Comparison of ENCODE assay signal across 13 mouse cellular contexts in genomic region chr4:64521883-64522282, GRCm38 (mm10).
A peak's percentile ranks its signal among the peaks of the same experiment; 100 is the strongest.
DNase-seq lines count a peak whose midpoint lies in the region; ATAC-seq and TF ChIP-seq lines count a peak whose summit lies in the region.
"Had no signal": no experiment of that assay in that cellular context is flagged by ENCODE, and none has a peak within 500 bp of the region (broad histone marks: within the 10 kb centered on the region; RNA-seq: fewer than 3 reads in every experiment).

No protein-coding gene starts in this region.

- no peaks in the 10 kb centered on the region for H3K9me3 ChIP-seq in forebrain, postnatal 0 days (ENCODE audit: low read length)
- no peaks in the 10 kb centered on the region for H3K9me3 ChIP-seq in forebrain, embryonic 11.5 days (ENCODE audit: control insufficient read depth, low read length)
- no peaks in the 10 kb centered on the region for H3K9me3 ChIP-seq in liver, embryonic 11.5 days (ENCODE audit: control insufficient read depth, low read length)
- no peaks in the 10 kb centered on the region for H3K9me3 ChIP-seq in ES-E14 (ENCODE audit: control insufficient read depth, insufficient read depth, low read depth, low read length)
- H3K9me3 ChIP-seq: embryonic facial prominence, embryonic 13.5 days; heart, embryonic 12.5 days; liver, embryonic 15.5 days had no signal

- no peak for TF ChIP-seq POLR2A in liver, adult 2 months (IDR thresholded peaks at IDR 0.05; ENCODE audit: extremely low read depth, insufficient read depth, low read length)

- no peak for ATAC-seq in forebrain, postnatal 0 days
- no peak for ATAC-seq in forebrain, embryonic 11.5 days (replicated peaks; ENCODE audit: low FRiP score)
- no peak for ATAC-seq in liver, embryonic 11.5 days (replicated peaks; ENCODE audit: low FRiP score)
- ATAC-seq in activated CD4-positive, CD25-positive, alpha-beta regulatory T cell, adult 4 months, result no peak

- no peaks in the 10 kb centered on the region for H3K4me1 ChIP-seq in forebrain, postnatal 0 days (ENCODE audit: insufficient read depth)
- no peaks in the 10 kb centered on the region for H3K4me1 ChIP-seq in forebrain, embryonic 11.5 days (replicated peaks; ENCODE audit: control insufficient read depth, insufficient read depth, low read length)
- H3K4me1 ChIP-seq in liver, adult 2 months (ENCODE audit: control insufficient read depth, insufficient read depth, low read length), result no peaks in the 10 kb centered on the region
- H3K4me1 ChIP-seq in liver, embryonic 11.5 days (replicated peaks; ENCODE audit: control insufficient read depth, insufficient read depth, low read length), result no peaks in the 10 kb centered on the region
- no peaks in the 10 kb centered on the region for H3K4me1 ChIP-seq in ES-E14 (ENCODE audit: control insufficient read depth in 2 of 2, insufficient read depth in 2 of 2, low read length in 2 of 2, poor library complexity in 1 of 2)
- H3K4me1 ChIP-seq: embryonic facial prominence, embryonic 13.5 days; heart, embryonic 12.5 days; liver, embryonic 15.5 days had no signal

- in situ Hi-C loops in ES-E14 (cut with MboI; ENCODE audit: low sequenced_read_pairs in 2 of 2, unreplicated experiment in 2 of 2), result no loop called here

- H3K4me3 ChIP-seq in forebrain, postnatal 0 days (ENCODE audit: low read depth, low read length), result no peak overlapping the region
- no peak overlapping the region for H3K4me3 ChIP-seq in forebrain, embryonic 11.5 days (ENCODE audit: low read depth, low read length)
- no peak overlapping the region for H3K4me3 ChIP-seq in liver, adult 2 months (ENCODE audit: insufficient read depth, low read depth, low read length)
- no peak overlapping the region for H3K4me3 ChIP-seq in liver, embryonic 11.5 days (ENCODE audit: low read depth, low read length)
- H3K4me3 ChIP-seq in ES-E14 (ENCODE audit: insufficient read depth in 1 of 2, low read depth in 1 of 2, low read length in 2 of 2, poor library complexity in 1 of 2, severe bottlenecking in 1 of 2), result no peak overlapping the region
- H3K4me3 ChIP-seq: embryonic facial prominence, embryonic 13.5 days; heart, embryonic 12.5 days; liver, embryonic 15.5 days; myocyte had no signal

- H3K27ac ChIP-seq in forebrain, postnatal 0 days (ENCODE audit: low read depth, low read length), result no peak overlapping the region
- no peak overlapping the region for H3K27ac ChIP-seq in forebrain, embryonic 11.5 days (ENCODE audit: low read depth, low read length)
- no peak overlapping the region for H3K27ac ChIP-seq in liver, adult 2 months (replicated peaks; ENCODE audit: insufficient read depth, low read depth, low read length)
- H3K27ac ChIP-seq in liver, embryonic 11.5 days (ENCODE audit: low read depth, low read length), result no peak overlapping the region
- H3K27ac ChIP-seq in ES-E14 (ENCODE audit: insufficient read depth, low read depth, low read length, poor library complexity, severe bottlenecking), result no peak overlapping the region
- H3K27ac ChIP-seq: embryonic facial prominence, embryonic 13.5 days; liver, embryonic 15.5 days had no signal

- peak; percentile 52 for DNase-seq in forebrain, postnatal 0 days
- no peak for DNase-seq in forebrain, embryonic 11.5 days (ENCODE audit: low spot score)
- peak; percentile 18 for DNase-seq in liver, adult 2 months (ENCODE audit: extremely low read depth, low read depth, low spot score)
- no peak for DNase-seq in liver, embryonic 11.5 days (ENCODE audit: low spot score)
- DNase-seq in ES-E14 (ENCODE audit: low read depth, low spot score), result no peak
- DNase-seq in large intestine, adult 2 months (ENCODE audit: low read depth, low spot score), result peak; percentile 16
- DNase-seq in layer of hippocampus, postnatal 10 days (ENCODE audit: low spot score in 2 of 2), result no peak
- DNase-seq: right cerebral cortex, adult 18-20 months had no signal

- H3K9ac ChIP-seq in forebrain, postnatal 0 days, result no peak overlapping the region
- no peak overlapping the region for H3K9ac ChIP-seq in forebrain, embryonic 11.5 days (ENCODE audit: low read length)
- no peak overlapping the region for H3K9ac ChIP-seq in liver, adult 2 months (ENCODE audit: low read depth, low read length)
- no peak overlapping the region for H3K9ac ChIP-seq in liver, embryonic 11.5 days (ENCODE audit: low read depth, low read length)
- no peak overlapping the region for H3K9ac ChIP-seq in ES-E14 (ENCODE audit: insufficient read depth, low read depth, low read length, poor library complexity, severe bottlenecking)
- H3K9ac ChIP-seq: embryonic facial prominence, embryonic 13.5 days; heart, embryonic 12.5 days; liver, embryonic 15.5 days had no signal

- H3K36me3 ChIP-seq in forebrain, postnatal 0 days (ENCODE audit: insufficient read depth), result no peaks in the 10 kb centered on the region
- no peaks in the 10 kb centered on the region for H3K36me3 ChIP-seq in forebrain, embryonic 11.5 days (ENCODE audit: control insufficient read depth, insufficient read depth, low read length)
- H3K36me3 ChIP-seq in liver, adult 2 months (ENCODE audit: control insufficient read depth, insufficient read depth, low read length), result no peaks in the 10 kb centered on the region
- H3K36me3 ChIP-seq in liver, embryonic 11.5 days (ENCODE audit: control insufficient read depth, insufficient read depth, low read length), result no peaks in the 10 kb centered on the region
- no peaks in the 10 kb centered on the region for H3K36me3 ChIP-seq in ES-E14 (ENCODE audit: control insufficient read depth, insufficient read depth, low read length, poor library complexity, severe bottlenecking)
- H3K36me3 ChIP-seq: embryonic facial prominence, embryonic 13.5 days; heart, embryonic 12.5 days; liver, embryonic 15.5 days had no signal

- H3K4me2 ChIP-seq in forebrain, postnatal 0 days (ENCODE audit: low read depth), result no peak overlapping the region
- no peak overlapping the region for H3K4me2 ChIP-seq in forebrain, embryonic 11.5 days (ENCODE audit: low read depth, low read length, severe bottlenecking)
- no peak overlapping the region for H3K4me2 ChIP-seq in liver, embryonic 11.5 days
- H3K4me2 ChIP-seq: embryonic facial prominence, embryonic 13.5 days; heart, embryonic 12.5 days; liver, embryonic 15.5 days had no signal

- H3K79me2 ChIP-seq in liver, adult 2 months (ENCODE audit: control insufficient read depth, insufficient read depth, low read length), result no peaks in the 10 kb centered on the region

- H3K27me3 ChIP-seq in forebrain, postnatal 0 days (ENCODE audit: insufficient read depth, low read length), result no peaks in the 10 kb centered on the region
- H3K27me3 ChIP-seq in forebrain, embryonic 11.5 days (ENCODE audit: control insufficient read depth, insufficient read depth, low read length), result no peaks in the 10 kb centered on the region
- no peaks in the 10 kb centered on the region for H3K27me3 ChIP-seq in liver, adult 2 months (ENCODE audit: control insufficient read depth, insufficient read depth, low read length)
- no peaks in the 10 kb centered on the region for H3K27me3 ChIP-seq in liver, embryonic 11.5 days (replicated peaks; ENCODE audit: control insufficient read depth, insufficient read depth, low read length)
- H3K27me3 ChIP-seq: embryonic facial prominence, embryonic 13.5 days; heart, embryonic 12.5 days; liver, embryonic 15.5 days had no signal

- peak; percentile 68 for TF ChIP-seq CTCF in forebrain, postnatal 0 days (IDR thresholded peaks at IDR 0.05; ENCODE audit: low read depth)
- TF ChIP-seq CTCF in liver, adult 2 months (IDR thresholded peaks at IDR 0.05; ENCODE audit: low read depth, low read length), result no peak

TF ChIP-seq in ES-E14, 5 proteins besides CTCF, POLR2A, EP300 and RAD21:
- 0 out of 2 replicates have a peak, but pooled peaks have one; percentile 26 for TF ChIP-seq ZC3H11A (IDR thresholded peaks at IDR 0.05; ENCODE audit: borderline replicate concordance, low read depth, low read length)
- TF ChIP-seq MAFK (IDR thresholded peaks at IDR 0.05; ENCODE audit: insufficient read depth, low read depth, low read length), result no peak

Comparison
In these comparisons a context has a peak if more than half of its experiments do, and no peak if none do; other contexts are left out.
1. DNase-seq: peak in forebrain, postnatal 0 days (single experiment), liver, adult 2 months (single experiment) and large intestine, adult 2 months (single experiment); none in forebrain, embryonic 11.5 days (single experiment), liver, embryonic 11.5 days (single experiment), ES-E14 (single experiment) and layer of hippocampus, postnatal 10 days (0 of 2).